Mouse (Mus musculus) CH12.LX (cell line): ENCODE results near the gene Slc38a7.

Source experiments
- CTCF ChIP-seq, 2 experiments: IDR thresholded peaks in 1 of 2; conservative IDR thresholded peaks in 1 of 2; 2 replicates each; pipeline ENCODE4 v1.5.1; 2011 to 2012; ENCODE audit warnings: low read depth in 2 of 2, low read length in 2 of 2, improper control_type of control experiment in 1 of 2, inconsistent platforms in 1 of 2, mild to moderate bottlenecking in 1 of 2, moderate library complexity in 1 of 2
- ETS1 ChIP-seq: conservative IDR thresholded peaks from 2 replicates; pipeline ENCODE4 v1.6.1; 2012; ENCODE audit warnings: low read depth, mild to moderate bottlenecking, inconsistent platforms, low read length, improper control_type of control experiment, moderate library complexity
- POLR2A ChIP-seq: IDR thresholded peaks from 2 replicates; pipeline ENCODE4 v1.6.1; 2011; ENCODE audit warnings: low read depth, mild to moderate bottlenecking, improper control_type of control experiment, low read length
- USF1 ChIP-seq: IDR thresholded peaks from 2 replicates; pipeline ENCODE4 v1.6.1; 2014; ENCODE audit warnings: low read depth, mild to moderate bottlenecking, inconsistent platforms, low read length, improper control_type of control experiment

- TF ChIP-seq CTCF (conservative IDR thresholded peaks at IDR 0.05 in 1 of 2, IDR thresholded peaks at IDR 0.05 in 1 of 2; ENCODE audit: low read depth in 2 of 2, low read length in 2 of 2) (no peak), ETS1 (no peak), POLR2A (no peak), USF1 (no peak)
Measured at GRCm38 (mm10) chr8:95805482-95805881, 47.9 kb downstream of the Slc38a7 start.
